Mouse (Mus musculus) heart, postnatal 25 days (tissue): ENCODE results near the gene Olfr902. TPM values are rescaled to one million over a fixed set of nuclear protein-coding genes. Genes with fewer than 3 reads are reported as not detected.
"Not testable (repeated sequence)": the region's sequence is repeated elsewhere in the genome, so short reads cannot be mapped to it uniquely, and the experiment has no call there.

ENCODE experiments used
- DNase-seq: peaks from one replicate; pipeline ENCODE4 v3.0.0; 2022; ENCODE audit warnings: low spot score
- intact Hi-C: fragments of 180-260 bp; cut with DNase I; formaldehyde crosslinking; loops from one replicate; pipeline ENCODE4 v1.15.1; 2025
- total RNA-seq, 2 experiments: library from RNA; stranded (reverse); gene quantifications; 2 replicates each; pipeline ENCODE4 v1.2.3; 2021

Olfr902 gene
- total RNA-seq = not detected

DNA sequence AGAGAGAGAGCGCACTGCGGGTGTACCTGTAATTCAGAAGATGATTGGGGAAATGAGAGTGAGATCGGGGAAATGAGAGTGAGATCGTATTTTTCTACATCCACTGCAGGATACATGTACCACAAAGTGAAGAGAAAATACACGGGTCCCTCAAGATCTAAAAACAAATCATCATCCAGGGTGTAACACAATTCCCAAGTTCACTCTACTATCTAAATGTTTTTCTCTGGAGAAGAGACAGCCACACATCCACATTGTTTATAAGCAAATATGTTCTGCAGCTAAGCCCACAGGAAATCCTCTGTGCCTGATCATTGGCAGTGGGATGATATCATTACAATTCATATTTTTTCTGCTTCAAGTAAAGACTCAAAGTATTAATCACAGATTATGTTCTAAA lies at the start of gene Olfr902:
TSS of gene Olfr902 (plus strand) at position 301 of the 400 bp plus-strand sequence.
- intact Hi-C loops = no loop called here
- no peak for DNase-seq

DNA sequence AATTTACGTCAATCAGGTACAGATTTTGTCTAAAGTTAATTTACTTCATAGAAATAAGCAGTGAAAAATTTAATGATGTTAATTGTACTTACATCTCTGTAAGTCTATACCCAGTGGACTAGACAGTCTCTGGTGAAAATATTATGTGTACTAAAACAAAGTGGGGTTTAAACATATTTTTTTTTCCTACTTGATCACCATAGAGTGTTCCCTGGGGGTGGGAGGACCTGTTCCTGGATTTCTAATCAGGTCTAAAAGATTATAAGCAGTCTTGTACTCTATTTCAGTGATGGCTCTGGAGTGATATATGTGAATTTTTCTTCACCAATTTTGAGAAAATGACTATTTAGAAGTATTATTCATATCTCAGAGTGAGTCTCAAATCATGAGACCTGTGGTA lies 46.1 kb upstream of the Olfr902 start, which contains the start of gene Olfr147:
TSS of gene Olfr147 (plus strand) at position 301 of the 400 bp plus-strand sequence.
- intact Hi-C loops = no loop called here

DNA sequence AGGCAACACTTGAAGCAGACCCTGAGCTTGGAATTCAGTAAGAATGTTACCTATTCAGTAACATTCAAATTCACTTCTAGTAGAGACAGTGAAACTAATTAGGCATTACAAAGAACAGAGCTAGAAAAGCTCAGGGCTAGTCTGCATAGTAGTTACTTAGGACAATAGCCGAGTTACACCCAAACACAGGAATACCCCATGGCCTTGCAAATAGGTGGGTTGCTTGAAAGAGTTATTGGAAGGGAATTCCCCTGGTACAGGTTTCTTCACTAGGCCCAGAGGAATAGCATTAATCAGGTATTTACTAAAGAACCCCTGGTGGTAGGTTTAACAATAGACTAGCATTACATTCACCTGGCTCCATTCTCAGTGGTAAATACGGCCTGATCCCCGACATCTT lies 40.0 kb upstream of the Olfr902 start:
- intact Hi-C loops, DNase-seq: not testable (repeated sequence)

More for the DNA sequence above, 46.1 kb upstream of the Olfr902 start, which contains the start of gene Olfr147:
- DNase-seq = no peak

DNA sequence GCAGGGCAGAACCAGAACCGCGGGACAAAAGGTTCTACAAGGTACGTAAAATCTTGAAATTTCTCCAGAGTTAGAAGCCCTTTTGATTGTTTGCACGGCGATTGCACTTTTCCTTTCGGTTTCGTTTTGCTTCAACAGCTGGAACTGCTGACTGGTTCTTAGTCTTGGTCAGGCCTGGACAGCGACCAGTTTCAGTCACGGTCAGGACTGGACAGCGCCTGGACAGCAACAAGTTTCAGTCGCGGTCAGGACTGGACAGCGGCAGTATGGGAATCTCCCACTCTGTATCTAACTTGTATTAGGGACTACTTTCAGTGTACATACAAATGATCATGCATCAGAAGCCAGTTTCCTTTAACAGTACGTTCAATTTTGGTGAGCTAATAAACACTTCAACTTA lies 34.0 kb upstream of the Olfr902 start:
- intact Hi-C loops, DNase-seq: not testable (repeated sequence)

DNA sequence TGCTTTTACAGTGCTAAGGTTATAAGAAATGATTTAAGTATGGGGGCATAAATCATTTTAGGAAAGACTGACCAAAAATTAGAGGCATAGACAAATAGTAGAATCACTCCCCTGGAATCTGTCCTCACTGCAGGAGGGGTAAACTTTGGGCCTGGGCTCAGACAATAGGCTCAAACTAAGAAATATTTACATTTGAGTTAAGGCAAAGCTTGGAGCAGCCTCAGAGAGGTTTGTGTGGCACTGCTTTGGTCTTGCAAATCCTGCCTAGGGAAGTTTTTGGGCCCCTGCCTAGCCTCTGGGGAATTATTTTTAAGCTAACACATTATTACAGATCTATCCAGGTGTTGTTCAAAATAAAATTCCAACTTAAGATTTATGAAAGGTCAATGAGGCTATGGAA lies 23.7 kb upstream of the Olfr902 start:
- intact Hi-C loops = no loop called here
- DNase-seq = no peak

DNA sequence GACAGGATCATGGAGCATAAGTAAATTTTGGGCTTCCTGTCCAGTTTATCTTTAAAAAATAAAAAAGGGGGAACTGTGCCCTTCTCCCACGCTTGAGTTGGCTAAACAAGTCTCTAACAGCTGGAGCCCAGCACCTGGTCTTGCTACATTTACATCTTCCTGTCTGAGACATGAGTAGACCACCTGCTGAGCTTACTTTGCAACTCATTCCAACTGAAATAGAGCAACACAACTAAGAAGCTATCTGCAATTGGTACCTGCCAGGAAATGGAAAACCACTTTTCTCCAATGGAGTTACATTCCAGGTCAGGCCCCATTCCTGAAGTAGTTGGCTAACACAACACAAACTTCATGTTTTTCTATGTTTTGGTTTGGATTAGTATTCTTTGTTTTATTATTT lies 20.4 kb upstream of the Olfr902 start:
- intact Hi-C loops = no loop called here
- DNase-seq = no peak

DNA sequence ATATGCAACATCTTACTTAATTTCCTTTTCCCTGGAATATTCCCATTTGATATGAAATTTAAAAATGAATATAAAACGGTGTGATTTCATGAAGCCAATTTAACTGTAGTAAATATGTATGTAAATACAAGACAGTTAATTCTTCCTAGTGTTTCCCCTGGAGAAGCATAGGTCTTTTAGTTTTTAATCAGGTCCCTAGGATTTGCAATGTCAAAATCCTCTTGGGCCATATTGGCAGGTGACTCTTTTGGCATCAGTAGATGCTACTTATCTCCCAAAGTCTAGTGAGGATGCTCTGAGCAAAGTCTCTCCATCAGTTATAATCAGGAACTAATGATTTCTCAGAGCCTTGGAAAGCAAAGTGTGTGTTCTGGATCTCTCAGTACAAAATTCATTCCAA lies 18.3 kb upstream of the Olfr902 start, which contains the start of gene Olfr901:
TSS of gene Olfr901 (plus strand) at position 301 of the 400 bp plus-strand sequence.
- intact Hi-C loops = no loop called here
- DNase-seq = no peak

DNA sequence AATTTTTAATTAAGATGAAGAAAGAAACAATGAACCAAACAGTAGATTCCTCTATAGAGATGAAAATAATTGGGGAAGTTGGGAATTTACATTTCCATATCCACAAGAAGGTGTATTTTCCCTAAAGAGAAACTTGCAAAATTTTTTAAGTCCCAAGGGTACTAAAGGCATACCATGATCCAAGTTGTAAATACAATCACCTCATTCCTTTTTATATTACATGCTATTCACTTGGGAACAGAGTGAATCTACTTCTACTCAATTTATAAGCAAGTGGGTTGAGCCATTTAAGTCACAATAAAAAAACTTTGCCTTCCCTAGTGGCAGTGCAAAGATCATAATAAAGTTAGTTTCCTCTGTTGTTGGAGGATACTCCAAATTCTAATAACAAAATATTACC lies 15.4 kb downstream of the Olfr902 start, which contains the start of gene Olfr904:
TSS of gene Olfr904 (plus strand) at position 301 of the 400 bp plus-strand sequence.
- no peak for DNase-seq
- intact Hi-C loops = no loop called here

DNA sequence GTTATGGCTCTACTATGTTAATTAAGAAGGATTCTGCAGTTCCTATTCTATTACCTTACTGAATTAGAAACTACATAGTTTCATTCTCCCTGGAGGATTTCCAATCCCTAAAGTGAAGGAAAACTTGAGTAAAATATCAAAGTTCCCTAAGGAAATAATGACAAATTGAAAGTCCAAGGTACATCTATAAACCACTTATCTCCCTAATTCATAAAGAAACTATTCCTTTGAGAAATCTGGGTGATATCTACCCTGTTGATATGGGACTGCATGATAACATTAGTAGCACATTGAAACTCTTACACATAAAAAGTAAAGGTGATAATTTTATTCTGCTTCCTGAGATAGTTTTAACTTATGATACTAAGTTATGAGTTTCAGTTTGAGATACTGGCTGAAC lies 23.4 kb downstream of the Olfr902 start, which contains the start of gene Olfr905:
TSS of gene Olfr905 (plus strand) at position 301 of the 400 bp plus-strand sequence.
- intact Hi-C loops = no loop called here

DNA sequence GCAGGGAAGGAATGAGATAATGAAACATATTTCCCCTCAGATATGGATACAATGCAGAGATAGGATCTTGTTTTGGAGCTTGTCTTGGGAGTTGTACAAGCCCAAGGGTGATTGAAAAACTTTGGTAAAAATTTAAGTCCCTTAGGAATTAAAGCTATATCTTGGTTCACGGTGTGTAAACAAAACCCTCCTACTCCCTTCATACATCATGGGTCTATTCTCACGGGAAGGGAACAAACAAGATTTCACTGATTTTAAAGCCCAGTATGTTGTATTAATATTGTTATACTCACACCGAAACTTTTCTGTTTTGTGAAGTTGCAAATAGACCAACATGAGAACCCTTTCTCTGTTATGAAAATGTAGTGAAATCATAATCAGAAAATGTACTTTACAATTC lies 39.3 kb downstream of the Olfr902 start, which contains the start of gene Olfr906:
TSS of gene Olfr906 (plus strand) at position 301 of the 400 bp plus-strand sequence.
- intact Hi-C loops = no loop called here

More for the DNA sequence above, 23.4 kb downstream of the Olfr902 start, which contains the start of gene Olfr905:
- no peak for DNase-seq

DNA sequence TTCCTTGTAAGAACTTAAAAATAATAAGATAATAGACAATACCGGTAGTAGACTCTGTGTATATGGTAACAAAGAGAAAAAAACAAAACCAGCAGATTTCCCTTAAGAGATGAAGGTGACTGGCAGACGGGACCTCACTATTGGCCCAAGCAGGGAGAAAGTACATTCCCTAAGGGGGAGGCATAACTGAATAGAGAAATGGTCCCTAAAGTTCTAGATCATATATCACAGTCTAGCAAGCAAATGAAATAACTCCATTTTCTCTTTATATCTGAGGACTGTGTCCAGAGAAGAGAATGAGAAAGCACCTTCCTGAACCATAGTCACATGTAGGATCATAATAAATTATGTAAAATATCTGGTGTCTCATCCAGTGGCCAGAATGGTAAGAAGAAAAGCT lies 48.0 kb downstream of the Olfr902 start, which contains the start of gene Olfr907:
TSS of gene Olfr907 (plus strand) at position 301 of the 400 bp plus-strand sequence.
- intact Hi-C loops = no loop called here
- DNase-seq = no peak

More for the DNA sequence above, 39.3 kb downstream of the Olfr902 start, which contains the start of gene Olfr906:
- no peak for DNase-seq

Other genes with a start within 250 kb of the Olfr902 start
- not detected for gene Olfr893, start 239.3 kb upstream of the Olfr902 start, total RNA-seq
- gene Olfr894, start 229.6 kb upstream of the Olfr902 start, total RNA-seq = not detected
- not detected for gene Olfr143, start 194.9 kb upstream of the Olfr902 start, total RNA-seq
- not detected for gene Olfr895, start 179.8 kb upstream of the Olfr902 start, total RNA-seq
- gene Olfr896-ps1, start 156.5 kb upstream of the Olfr902 start, total RNA-seq = not detected
- gene Olfr25, start 118.6 kb upstream of the Olfr902 start, total RNA-seq = not detected
- gene Olfr898, start 99.2 kb upstream of the Olfr902 start, total RNA-seq = not detected
- gene Olfr250, start 80.8 kb upstream of the Olfr902 start, total RNA-seq = not detected
- gene Olfr251, start 70.6 kb upstream of the Olfr902 start, total RNA-seq = not detected
- not detected for gene Olfr147, start 46.0 kb upstream of the Olfr902 start, total RNA-seq
- gene Olfr901, start 18.2 kb upstream of the Olfr902 start, total RNA-seq = not detected
- not detected for gene Olfr904, start 15.5 kb downstream of the Olfr902 start, total RNA-seq
- not detected for gene Olfr905, start 23.5 kb downstream of the Olfr902 start, total RNA-seq
- gene Olfr906, start 39.4 kb downstream of the Olfr902 start, total RNA-seq = not detected
- not detected for gene Olfr907, start 48.1 kb downstream of the Olfr902 start, total RNA-seq
- gene Olfr911-ps1, start 73.9 kb downstream of the Olfr902 start, total RNA-seq = not detected
- gene Olfr910, start 90.2 kb downstream of the Olfr902 start, total RNA-seq = not detected
- not detected for gene Olfr912, start 132.5 kb downstream of the Olfr902 start, total RNA-seq
- not detected for gene Olfr913, start 145.1 kb downstream of the Olfr902 start, total RNA-seq
- not detected for gene Olfr914, start 157.4 kb downstream of the Olfr902 start, total RNA-seq
- gene Olfr916, start 212.2 kb downstream of the Olfr902 start, total RNA-seq = not detected
- gene Olfr917, start 218.2 kb downstream of the Olfr902 start, total RNA-seq = not detected
- gene Olfr918, start 226.9 kb downstream of the Olfr902 start, total RNA-seq = not detected